Mouse (Mus musculus) c-Kit-positive CD71-positive TER-119-positive erythroid progenitor cells, embryonic 14.5 days (primary cell): ENCODE data around the gene Rasa3.

Experiments used
- DNase-seq: peaks from one replicate; pipeline ENCODE4 v3.0.0-alpha.2; 2013; ENCODE audit warnings: low spot score

Rasa3 gene

DNA sequence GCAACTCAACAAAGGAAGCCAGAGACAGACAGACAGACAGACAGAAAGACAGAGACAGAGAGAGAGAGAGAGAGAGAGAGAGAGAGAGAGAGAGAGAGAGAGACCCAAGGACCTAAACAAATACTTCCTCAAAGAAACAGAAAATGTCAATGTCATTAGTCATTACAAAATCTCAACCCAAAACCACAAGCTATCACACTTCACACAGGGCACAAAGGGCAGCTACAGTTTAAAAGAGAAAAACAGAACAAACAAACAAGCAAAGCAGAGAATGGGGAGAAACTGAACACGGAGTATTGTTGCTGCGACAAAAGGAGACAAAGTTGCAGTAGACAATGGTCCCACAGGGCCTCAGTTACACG, 28.3 kb downstream of the Rasa3 start:
- no peak for DNase-seq

GRCm38 (mm10) chr8:13648377-13649153, 28.8 kb downstream of the Rasa3 start:
- no peak for DNase-seq

GRCm38 (mm10) chr8:13647591-13647990, 29.8 kb downstream of the Rasa3 start:
- no peak for DNase-seq

DNA sequence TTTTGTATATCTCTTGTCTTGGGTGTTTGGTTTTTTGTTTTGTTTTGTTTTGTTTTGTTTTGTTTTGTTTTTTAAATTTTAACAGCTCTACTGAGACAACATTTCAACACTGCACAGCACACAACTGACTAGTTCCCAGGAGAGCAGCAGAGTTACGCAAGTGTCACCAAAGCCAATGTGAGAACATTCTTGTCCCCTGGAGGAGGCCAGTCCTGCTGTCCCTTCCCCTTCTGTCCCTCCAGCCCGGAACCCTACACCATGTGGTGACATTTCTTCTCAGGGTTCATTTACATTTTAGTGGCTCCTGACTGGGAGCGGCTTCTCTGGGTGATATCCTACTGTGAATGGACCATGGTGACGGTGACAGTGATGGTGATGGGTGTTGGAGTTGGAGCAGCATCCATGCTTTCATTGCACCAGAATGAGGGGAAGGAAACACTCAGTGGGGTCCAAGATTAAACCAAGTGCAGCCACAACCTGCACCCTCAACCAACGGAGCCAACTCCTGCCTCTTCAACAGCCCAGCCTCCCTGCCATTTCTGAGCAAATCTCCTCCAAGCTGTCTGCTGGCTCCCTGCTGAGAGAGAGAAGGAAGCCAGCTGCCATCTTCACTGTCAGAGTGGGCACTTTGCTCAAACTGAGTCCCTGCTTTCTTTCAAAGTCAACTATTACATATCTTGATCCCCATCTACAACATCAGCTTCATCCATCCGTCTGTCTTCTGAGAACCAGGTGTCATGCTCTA, 32.3 kb downstream of the Rasa3 start:
- DNase-seq, result no peak

- no peak for DNase-seq
Measured at GRCm38 (mm10) chr8:13644155-13644554, 33.2 kb downstream of the Rasa3 start.

DNA sequence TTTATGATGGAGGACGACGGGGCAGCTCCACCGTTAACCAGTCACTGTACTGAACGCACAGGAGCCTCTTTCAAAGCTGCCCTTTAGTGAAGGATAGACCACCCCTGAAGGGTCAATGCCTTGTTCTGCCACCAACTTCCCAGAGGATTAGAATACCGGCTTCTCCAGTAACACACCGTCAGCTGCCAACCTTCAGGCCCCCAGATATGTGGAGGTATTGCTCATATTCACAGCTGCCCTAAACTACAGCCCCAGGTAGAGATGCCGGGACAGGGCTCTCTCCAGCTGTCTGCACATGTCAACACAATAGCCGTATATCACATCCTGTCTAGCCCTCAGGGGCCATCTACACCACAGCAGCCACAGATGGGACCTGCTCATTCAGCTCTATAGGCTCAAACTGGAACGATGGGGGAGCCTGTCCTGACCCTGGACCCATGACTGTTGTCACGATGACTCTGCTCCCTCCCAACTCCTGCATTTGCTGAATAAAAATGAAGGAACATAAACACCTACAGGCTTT, 34.7 kb downstream of the Rasa3 start:
- no peak for DNase-seq

DNA sequence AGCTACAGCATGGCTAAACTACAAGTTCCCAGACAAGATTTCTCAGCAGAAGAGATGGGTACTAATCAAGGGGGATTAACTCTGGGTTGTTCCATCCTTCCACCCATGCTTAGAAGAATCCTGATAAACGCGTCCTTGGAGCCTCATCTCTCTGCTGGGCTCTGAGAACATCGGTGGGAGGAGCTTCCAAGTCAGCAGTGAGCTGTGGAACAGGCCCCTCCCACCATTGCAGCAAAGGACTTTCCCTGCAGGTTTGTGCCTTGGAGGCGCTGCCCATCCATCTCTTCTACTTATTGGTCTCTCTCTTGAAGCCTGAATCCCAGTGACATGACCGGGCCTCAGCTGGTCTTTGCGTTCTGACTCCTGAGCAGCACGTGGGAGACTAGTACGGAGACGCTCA, 36.2 kb downstream of the Rasa3 start:
- DNase-seq, result no peak

GRCm38 (mm10) chr8:13640452-13640883, 36.9 kb downstream of the Rasa3 start:
- no peak for DNase-seq

GRCm38 (mm10) chr8:13633107-13633506, 44.3 kb downstream of the Rasa3 start:
- DNase-seq, result no peak

- no peak for DNase-seq
Measured at GRCm38 (mm10) chr8:13632309-13632708, 45.1 kb downstream of the Rasa3 start.

DNA sequence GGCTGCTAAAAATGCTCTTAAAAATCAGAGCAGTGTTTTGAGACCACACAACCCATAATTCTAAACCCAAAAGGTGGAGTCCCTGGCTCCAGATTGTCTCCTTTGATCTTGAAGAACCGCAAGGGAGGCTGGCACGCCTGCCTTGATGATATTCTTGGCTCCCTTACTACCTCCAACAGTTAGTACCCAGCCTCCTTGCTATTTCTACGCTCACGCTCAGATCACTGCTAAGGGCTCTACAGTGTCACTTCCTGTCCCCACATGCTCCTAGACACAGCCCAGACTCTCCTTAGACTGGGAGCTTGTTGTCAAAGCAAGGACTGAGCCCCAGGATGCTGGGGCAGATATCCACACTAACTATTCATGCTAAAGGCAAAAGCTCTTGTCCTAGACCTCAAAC, 46.6 kb downstream of the Rasa3 start:
- DNase-seq, result no peak

- DNase-seq, result no peak
Measured at GRCm38 (mm10) chr8:13630171-13630570, 47.2 kb downstream of the Rasa3 start.

- DNase-seq, result no peak
Measured at GRCm38 (mm10) chr8:13629351-13630090, 47.9 kb downstream of the Rasa3 start.

- no peak for DNase-seq
Measured at GRCm38 (mm10) chr8:13628067-13628466, 49.3 kb downstream of the Rasa3 start.

GRCm38 (mm10) chr8:13627591-13627990, 49.8 kb downstream of the Rasa3 start:
- DNase-seq, result no peak

DNA sequence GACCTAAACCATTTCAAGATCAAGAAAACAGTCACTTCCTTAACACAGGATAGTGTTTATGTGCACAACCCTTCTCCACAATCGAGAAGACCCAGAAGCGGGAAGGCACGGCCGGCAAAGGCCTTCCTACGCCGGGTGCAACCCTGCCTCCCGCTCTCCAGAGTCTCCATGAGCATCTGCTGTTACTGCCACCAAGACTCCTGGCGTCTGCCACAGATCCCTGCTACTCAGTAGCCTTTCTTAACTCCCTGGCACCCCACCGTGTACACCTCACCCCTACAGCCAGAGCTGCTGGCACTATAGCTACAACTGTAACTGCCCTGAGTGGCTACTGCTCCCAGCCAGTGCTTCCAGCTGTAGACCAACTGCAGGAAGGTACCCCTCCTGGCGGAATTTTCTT, 51.3 kb downstream of the Rasa3 start:
- no peak for DNase-seq

- no peak for DNase-seq
Measured at GRCm38 (mm10) chr8:13625281-13625970, 52.0 kb downstream of the Rasa3 start.

DNA sequence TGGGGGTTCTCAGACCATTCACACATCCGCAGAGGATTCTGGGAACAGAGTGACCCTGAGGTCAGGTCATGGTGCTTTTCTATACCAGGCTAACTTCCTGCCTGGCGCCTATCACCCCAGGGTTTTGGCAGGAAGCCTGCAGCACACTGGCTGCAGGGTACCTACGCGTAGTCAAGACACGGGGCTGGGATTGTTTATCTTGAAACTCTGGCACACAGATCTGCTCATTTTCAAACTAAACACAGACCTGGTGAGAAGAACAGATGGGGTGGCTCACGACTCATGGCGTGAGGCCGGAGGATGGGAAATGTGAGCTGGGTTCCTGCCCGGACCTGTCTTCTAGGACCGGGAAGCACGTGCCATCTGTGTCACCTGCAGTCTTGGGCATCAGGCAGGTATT, 52.5 kb downstream of the Rasa3 start:
- DNase-seq, result no peak

DNA sequence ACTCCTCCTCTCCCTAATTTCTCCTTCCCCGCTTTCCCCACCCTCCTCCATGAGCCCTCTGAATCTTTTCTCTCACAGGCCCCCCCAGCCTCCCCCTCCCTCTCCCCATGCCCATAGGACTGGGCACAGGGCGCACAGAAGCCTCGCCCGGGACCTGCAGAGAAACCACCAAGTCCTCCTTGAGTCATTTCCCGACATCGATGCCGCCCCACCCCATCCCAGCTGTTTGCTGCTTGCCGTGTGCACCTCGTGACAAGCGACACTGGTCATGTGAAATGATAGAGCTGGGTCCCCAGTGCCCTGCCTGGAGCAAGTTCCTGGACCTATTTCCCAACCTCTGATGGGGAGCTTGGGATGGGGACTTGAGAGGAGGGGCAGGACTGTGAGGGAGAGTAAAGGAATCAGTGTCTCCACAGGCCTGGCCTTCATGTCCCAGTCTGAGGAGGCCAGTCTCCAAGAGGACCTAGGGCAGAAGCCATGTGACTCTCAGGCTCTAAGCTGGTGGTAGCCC, 53.4 kb downstream of the Rasa3 start:
- no peak for DNase-seq

DNA sequence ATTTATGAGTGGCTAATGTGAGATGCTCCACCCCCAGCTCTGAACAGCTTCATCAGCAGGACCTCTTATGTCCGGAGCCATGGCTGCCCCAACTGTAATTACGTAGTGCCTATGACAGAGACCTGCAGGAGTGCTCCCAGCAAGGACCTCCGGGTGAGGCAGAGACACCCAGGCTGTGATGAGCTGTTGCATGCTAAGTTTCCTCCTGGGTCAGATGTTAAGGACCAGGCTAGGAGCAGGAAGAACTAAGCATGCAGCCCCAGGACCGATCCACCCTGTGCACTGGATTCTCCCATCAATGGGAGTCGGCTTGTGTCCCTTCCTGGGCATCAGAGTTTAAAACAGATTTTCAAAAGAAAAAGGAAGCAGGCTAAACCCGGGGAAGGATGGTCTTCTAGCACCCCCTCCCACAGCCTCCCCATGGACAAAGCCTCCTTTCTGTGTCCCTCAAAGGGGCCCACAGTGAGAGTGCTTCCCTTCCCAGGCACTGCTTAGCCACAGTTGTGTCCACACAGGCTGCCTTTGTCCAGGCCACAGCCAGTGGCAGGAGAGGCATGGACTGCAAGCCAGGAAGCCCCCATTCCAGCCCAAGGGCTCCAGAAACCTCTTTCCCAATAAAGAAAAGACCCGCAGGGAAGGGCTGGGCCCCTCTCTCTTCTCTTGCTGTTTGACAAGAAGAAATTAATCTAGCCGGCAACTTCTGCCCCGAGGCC, 54.2 kb downstream of the Rasa3 start:
- no peak for DNase-seq
